Mouse (Mus musculus) CD4-positive, CD25-positive, alpha-beta regulatory T cell, adult 4 months (primary cell): Measurements from ENCODE around the gene Spsb2. TPM values are rescaled to one million over a fixed set of nuclear protein-coding genes. Genes with fewer than 3 reads are reported as not detected.
A peak's percentile ranks its signal among the peaks of the same experiment; 100 is the strongest.
"Not testable (repeated sequence)": the region's sequence is repeated elsewhere in the genome, so short reads cannot be mapped to it uniquely, and the experiment has no call there.

Source experiments
- ATAC-seq: one replicate; pipeline ENCODE4 v1.8.0; 2017
- polyA plus RNA-seq, 2 experiments: library from polyadenylated mRNA; unstranded; fragments of 100-300 nt; shearing (Covaris generic); gene quantifications; one replicate each; pipeline ENCODE4 v1.2.1; 2017

Gene Spsb2
- polyA plus RNA-seq, result 1 to 10 TPM; 1.7 to 3.4 TPM

DNA sequence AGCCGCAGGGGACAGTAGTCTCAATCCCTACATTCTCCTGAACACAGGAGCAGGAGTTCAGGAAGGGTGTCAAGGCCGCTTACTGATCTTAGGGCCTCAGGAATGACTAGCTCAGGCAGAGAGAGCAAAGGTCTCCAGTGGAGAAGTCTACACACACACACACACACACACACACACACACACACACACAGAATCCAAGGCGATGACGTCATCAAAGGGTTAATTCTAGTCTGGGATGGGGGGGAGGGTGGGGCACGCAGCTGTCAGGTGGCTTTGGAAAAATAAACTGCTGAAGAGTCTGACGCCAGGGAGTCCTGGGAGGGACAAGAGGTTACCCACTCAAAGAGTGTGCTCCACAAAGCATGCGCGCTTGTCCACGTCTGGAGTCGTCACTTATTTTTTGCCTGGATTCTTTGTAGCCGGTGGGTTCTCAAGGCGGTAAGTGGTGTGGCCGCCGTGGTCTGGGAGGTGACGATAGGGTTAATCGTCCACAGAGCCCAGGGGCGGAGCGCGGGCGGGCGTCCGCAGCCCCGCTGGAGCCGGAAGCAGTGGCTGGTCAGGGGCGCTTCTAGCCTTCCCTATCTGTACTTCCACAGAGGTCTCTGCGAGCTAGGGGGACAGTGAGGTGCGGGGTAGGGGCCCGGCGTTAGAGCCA lies at the start of gene Spsb2:
Gene Spsb2 (plus strand): TSS at position 304 of the 655 bp plus-strand sequence.
- ATAC-seq, result peak; percentile 15

DNA sequence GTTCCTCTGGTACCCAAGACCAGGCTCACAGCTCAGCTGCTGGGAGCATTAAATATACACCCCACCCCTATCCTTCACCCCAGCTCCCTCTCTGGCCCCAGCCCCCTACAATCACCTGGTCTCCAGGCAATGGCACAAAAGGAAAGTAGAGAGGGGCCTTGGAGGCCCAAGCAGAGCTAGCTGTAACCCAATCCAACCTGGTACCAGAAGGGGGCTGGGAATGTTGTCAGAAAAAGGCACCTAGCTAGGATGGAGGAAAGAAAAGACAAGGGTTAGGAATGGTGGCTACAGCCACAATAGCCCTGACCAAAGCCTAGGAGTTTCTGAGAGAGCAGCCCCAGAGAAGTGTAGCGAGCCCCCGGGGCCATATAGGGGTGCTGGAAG lies 49.6 kb upstream of the Spsb2 start:
- ATAC-seq, result no peak

- peak; percentile 84 for ATAC-seq
Observed at GRCm38 (mm10) chr6:124759259-124759658, 49.2 kb upstream of the Spsb2 start.

DNA sequence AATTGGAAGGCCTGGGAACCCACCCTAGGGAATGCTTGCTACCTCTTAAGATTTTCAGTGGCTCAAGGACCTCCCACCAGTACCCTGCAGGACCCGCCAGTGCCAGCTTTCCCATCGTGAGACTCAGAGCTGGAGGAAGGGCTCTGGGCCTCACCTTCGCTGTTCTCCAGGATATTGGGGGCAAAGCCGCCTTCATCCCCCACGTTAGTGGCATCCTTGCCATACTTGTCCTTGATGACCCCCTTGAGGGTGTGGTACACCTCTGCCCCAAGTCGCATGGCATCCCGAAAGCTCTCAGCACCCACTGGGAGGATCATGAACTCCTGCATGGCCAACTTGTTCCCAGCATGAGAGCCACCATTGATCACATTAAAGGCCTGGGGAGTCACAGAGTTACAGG lies 42.5 kb upstream of the Spsb2 start:
- no peak for ATAC-seq

- ATAC-seq, result no peak
Observed at GRCm38 (mm10) chr6:124767536-124767919, 40.9 kb upstream of the Spsb2 start.

DNA sequence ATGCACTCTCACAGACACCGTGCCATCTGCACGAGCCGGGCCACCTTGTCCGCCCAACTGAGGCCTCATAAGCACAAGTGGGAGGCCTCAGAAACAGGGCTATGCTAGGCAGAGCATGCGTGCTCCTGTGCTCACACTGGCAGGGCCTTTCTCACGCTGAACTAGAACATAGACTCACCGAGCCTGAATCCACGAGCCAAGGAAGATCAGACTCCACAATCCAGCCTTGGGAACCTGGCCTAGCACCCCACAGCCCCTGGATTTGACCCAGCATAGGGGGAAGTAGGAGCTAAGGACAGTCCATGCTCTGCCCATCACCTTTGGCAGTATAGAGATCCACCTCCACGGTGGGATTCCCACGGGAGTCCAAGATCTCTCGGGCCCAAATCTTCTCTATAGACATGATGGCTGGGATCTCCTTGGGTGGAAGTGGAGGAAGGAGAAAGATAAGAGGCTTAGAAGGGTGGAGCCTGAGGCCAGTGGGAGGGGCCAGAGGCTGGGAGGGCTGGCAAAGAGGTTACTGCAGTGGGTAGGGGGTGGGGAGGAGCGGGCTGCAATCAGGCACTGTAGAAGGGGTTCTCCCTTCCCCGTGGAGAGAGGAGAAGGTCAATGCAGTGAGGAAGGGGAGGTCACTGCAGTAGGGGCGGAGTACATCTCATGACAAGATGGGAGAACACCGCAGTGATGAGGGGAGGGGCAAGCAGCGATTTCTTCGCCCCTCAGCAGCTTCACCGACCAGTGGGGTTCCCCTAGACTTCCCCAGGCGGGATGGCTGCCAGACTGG lies 40.3 kb upstream of the Spsb2 start:
- ATAC-seq, result peak; percentile 33

DNA sequence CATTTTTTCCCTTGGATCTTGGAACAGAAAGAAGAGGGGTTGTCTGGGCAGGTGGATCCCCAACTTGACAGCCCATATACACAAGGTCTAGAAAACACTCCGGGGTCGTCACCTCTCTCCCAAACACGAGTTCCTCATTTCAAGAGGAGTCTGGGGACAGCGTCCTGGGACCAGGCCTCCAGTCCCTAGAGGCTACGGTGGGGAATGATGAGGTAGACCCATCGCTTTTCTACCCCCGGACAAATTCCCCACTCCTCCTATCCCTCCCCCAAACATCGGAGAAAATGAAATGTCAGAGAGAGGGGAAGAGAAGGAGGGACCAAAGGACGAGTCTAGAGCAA lies 39.8 kb upstream of the Spsb2 start:
- peak; percentile 8 for ATAC-seq

GRCm38 (mm10) chr6:124769101-124769765 lies 39.2 kb upstream of the Spsb2 start, which contains the start of gene Eno2:
Gene Eno2, minus strand, starts transcription at chr6:124769673.
- peak; percentile 72 for ATAC-seq

- no peak for ATAC-seq
Observed at GRCm38 (mm10) chr6:124770013-124770412, 38.4 kb upstream of the Spsb2 start.

GRCm38 (mm10) chr6:124770511-124770910 lies 38.0 kb upstream of the Spsb2 start:
- ATAC-seq, result no peak

GRCm38 (mm10) chr6:124779222-124779983 lies 29.1 kb upstream of the Spsb2 start, which contains the start of gene Lrrc23:
Gene Lrrc23, minus strand, starts transcription at chr6:124779727.
- peak; percentile 92 for ATAC-seq

- peak; percentile 48 for ATAC-seq
Observed at GRCm38 (mm10) chr6:124779984-124780416, 28.5 kb upstream of the Spsb2 start.

DNA sequence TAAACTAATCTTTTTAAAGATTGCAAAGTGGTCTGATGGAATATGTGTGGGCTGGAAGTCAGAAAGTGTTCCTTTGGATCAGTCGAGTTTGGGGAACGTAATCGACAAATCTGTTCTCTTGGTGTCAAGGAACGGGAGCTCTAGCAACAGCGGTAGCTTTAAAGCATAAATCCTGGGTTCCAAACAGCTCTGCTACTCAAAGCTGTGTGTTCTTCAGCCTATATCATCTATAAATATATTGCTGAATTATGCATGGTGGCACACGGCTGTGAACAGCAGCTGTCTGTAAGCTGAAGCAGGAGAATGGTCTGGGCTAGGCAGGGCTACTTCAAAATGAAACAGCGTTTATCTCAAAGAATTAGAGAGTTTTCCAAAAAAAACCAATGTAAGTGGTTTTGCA lies 27.5 kb upstream of the Spsb2 start:
- ATAC-seq, result no peak

GRCm38 (mm10) chr6:124782436-124782835 lies 26.0 kb upstream of the Spsb2 start:
- ATAC-seq, result peak; percentile 78

GRCm38 (mm10) chr6:124786756-124787420 lies 21.6 kb upstream of the Spsb2 start:
- no peak for ATAC-seq

GRCm38 (mm10) chr6:124787722-124788121 lies 20.7 kb upstream of the Spsb2 start:
- no peak for ATAC-seq

- no peak for ATAC-seq
Observed at GRCm38 (mm10) chr6:124789519-124789918, 18.9 kb upstream of the Spsb2 start.

DNA sequence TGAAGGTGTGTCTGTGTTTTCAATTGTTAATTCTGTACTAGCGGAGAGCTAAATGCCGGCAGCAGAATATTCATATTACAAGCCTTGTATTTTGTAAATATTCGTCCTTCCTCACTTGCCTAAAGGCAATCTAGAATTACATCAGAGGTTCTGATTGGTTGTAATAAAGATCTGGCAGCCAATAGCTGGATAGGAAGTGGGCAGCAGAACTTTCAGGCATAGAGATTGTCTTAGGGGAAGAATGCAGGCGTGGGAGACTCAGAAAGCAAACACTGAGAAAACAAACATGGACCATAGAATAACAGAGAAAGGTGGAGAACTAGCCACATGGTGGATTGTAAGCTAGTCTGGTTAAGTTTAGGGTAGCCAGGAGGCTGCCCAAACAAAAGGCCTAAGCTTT lies 18.3 kb upstream of the Spsb2 start:
- no peak for ATAC-seq

- no peak for ATAC-seq
Observed at GRCm38 (mm10) chr6:124791911-124792310, 16.6 kb upstream of the Spsb2 start.

GRCm38 (mm10) chr6:124795781-124796180 lies 12.7 kb upstream of the Spsb2 start:
- no peak for ATAC-seq

DNA sequence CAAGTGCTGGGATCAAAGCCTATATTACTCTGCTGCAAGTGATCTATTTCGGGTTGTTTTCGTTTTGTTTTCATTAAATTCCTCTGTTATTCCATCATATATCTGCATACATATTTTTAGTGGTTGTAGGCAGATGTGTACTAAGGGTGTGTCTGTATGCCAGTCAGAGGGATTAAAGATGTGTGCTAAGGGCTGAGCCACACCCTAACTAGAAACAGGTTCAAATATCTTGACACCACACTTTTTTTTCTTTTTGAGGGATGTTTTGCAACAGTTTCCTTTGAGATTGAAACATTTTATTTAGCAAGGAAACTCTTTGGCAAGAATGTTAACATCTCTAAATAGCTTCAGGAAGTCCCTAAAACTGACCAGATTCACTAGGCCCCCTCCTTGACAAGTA lies 12.3 kb upstream of the Spsb2 start:
- ATAC-seq, result no peak

- ATAC-seq, result not testable (repeated sequence)
Observed at GRCm38 (mm10) chr6:124802400-124802799, 6.1 kb upstream of the Spsb2 start.
